Mouse (Mus musculus) right cerebral cortex, adult 18-20 months (tissue): Measurements from ENCODE around the gene Fat1.
"Not testable (repeated sequence)": the region's sequence is repeated elsewhere in the genome, so short reads cannot be mapped to it uniquely, and the experiment has no call there.

Experiments used
- DNase-seq: peaks from one replicate; pipeline ENCODE4 v3.0.0; 2022; ENCODE audit warnings: mixed read lengths

Gene Fat1

DNA sequence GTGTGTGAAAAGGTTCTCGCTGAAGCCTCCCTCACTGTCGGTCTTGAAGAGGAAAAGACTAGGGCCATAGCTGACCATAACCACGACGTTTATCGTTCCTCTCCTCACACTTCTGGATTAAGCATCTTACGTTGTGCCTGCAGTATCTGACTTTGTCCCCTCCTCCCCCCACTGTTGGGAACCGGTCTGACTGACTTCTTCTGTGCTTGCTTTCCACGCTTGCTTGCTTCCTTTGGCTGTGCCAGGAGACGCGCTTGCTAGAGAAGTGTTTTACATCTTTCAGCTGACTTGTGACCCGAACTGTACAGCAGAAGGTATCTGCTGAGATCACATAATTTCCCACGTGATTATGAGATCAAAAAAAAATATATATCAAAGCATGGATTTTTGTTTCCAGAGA is 76.5 kb downstream of the Fat1 start:
- no peak for DNase-seq

DNA sequence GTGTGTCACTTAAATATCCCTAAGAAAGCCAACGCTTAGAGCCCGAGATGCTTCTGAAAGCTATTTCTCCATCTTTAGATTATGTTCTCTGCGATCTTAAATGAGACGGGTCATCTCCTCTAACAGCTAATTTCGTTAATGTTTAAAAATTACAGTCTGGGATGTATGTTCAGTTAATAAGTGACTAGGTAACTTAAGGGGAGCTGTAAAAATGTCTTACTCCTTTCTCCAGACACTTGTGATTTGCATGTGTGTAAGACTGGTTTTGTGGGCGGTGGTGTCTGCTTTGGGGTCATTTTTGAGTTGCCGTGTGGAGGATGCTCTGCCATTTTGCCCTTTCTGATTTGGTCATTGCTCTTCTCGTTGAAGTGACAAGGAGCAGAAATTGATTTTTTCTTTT is 78.6 kb downstream of the Fat1 start:
- no peak for DNase-seq

DNA sequence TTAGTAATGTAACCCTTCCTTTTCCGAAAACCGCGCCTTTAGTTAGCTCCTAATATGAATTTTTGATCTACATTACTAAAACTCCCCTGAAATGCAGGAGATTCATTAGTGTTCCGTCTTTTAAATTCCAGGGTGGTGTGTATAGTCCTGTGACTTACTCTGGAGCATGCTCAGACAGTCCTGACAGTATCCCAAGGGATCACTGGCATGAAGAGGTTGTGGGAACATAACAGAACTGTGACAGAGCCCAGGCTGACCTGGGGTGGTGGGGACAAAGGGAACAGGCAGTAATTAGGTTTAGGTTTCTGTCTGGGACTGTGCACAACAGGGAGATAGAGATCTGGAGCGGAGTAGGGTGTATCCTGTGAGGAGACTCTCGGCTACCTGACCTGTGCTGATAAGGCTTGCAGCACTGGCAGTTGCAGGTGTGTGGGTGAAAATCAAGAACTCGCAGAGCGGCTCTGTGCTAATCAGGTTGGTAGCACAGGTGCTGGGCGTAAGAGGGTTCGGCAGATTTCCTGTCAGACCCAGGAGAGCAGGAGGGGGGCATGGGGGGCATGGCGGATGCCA is 79.3 kb downstream of the Fat1 start:
- no peak for DNase-seq

DNA sequence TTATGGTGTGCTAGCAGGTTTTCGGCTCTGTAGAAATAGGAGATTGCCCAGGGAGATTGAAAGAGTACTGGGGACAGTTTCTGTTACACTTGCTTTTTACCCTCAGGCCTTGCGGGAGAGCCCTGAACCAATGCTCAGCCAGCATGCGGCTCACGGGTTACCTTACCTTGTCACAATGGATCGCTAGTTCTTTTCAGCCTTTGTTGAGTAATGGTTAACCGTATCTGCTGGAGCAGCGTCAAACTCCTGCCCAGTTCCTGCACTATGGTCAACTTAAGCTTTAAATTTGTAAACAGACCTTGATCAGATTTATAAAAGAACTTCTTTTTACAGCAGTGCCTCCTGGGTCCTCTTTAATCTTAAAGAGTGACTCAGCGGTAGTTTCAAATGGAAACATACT is 80.6 kb downstream of the Fat1 start:
- DNase-seq: no peak

DNA sequence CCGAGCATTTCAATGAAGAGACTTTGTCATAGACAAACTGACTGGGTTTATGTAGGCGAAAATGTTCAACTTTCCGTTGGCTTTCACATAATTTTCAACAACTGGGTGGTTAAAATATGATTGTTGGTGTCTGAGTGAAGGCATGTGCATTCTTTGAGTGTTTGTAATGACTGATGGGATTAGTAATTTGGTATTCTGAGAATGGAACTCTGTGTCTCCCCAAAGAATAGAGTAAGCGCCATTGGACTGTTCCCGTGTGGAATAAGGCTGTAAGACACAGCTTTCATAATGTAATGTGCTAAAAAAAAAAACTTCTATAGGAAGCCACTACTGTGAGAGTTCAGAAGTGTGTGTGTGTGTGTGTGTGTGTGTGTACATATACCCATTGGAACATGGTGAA is 84.0 kb downstream of the Fat1 start:
- no peak for DNase-seq

DNA sequence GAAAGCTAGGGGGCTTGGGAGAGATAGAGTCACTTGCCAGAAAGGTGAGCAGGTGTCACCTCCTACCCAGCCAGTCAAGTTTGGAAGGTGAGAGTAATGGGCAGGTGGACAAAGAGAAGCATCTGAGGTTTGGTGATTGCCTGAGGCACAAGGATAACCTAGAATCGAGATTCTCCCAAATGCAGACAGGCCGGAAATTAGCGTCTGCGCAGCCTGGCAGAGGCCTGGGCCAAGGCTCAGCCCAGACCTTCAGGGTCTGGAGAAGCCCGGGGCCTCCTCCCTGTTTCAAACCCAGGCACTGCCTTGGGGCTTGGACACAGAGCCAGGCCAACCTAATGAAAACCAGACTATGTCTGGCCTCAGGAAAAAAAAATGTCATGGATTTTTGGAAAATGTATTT is 85.9 kb downstream of the Fat1 start:
- no peak for DNase-seq

DNA sequence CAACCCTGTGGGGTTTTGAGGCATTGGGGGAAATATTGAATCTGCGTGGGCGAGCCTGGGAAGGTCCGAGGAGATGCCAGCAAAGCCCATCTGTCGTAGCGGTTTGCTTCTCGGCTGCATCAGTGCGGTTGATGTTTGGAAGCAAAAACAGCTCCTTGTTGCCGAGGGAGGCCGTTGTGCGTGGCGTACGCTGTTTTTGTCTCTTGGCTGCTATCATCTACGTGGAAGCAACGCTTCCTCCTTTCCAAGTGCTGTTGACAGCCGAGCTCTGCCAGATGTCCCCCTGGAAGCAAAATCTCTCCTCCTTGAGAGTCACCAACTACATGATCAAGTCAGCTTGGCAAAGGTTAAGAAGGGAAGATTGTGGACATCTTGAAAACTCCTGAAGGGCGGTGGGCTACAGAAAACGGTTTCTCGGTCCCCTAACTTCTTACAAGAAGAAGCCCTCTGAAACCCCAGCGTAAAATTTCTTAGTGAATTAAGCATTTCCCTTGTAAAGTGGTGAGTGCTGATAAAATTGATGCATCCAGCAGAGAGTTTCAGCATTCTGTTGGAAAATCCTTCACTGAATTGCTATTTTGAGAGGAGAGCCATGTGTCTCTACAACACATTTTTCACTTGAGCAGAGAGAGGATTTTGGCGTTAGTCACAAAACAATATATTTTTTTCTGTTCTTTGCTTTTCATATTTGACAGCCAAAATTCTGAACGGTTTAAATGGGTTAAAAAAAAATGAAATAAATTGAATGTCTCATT is 86.8 kb downstream of the Fat1 start:
- DNase-seq: peak; percentile 80

DNA sequence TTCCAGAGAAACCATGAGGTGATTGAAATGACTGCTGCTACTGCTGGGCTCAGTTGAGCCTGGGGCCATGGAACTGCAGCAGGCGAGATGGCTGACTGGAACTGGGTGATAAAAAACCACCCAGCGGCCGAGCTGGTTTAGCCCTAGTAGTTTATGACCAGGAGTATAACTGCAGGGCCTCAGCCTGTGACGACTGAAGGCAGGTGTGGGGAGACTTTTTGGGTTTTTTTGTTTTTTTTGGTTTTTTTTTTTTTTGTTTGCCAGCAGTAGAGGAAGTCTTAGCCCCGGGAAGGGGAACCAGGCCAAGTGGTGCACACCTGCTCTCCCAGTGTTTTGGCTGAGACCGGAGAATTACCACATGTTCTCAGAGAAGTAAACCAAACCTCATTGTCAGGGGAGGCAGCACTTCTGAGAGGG is 92.8 kb downstream of the Fat1 start:
- no peak for DNase-seq

DNA sequence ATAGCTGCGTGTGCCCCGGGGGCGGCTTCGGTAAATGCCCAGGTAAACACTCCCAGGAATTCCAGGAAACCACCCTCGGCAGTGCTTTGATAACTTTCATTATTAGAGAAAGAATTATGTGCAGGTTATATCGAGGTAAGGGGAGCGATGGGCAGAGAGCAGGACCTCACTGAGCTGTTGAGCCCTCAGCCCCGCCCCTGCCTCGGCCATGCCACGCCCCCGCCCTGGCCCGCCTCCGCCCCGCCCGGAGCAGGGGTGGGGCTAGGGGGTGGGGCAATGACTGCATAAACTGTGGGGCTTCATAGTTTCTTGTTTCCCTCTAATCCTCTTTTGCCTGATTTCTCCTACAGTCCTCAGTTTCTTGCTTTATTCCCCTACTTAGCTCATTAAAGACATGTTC is 103.1 kb downstream of the Fat1 start:
- DNase-seq: no peak

DNA sequence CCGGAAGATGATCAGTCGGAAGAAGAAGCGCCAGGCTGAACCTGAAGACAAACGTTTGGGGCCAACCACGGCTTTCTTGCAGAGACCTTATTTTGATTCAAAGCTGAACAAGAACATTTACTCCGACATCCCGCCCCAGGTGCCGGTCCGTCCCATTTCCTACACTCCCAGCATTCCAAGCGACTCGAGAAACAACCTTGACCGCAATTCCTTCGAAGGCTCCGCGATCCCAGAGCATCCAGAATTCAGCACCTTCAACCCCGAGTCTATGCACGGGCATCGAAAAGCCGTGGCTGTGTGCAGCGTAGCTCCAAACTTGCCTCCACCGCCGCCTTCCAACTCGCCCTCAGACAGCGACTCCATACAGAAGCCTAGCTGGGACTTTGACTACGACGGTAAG is 108.9 kb downstream of the Fat1 start:
- DNase-seq: no peak

DNA sequence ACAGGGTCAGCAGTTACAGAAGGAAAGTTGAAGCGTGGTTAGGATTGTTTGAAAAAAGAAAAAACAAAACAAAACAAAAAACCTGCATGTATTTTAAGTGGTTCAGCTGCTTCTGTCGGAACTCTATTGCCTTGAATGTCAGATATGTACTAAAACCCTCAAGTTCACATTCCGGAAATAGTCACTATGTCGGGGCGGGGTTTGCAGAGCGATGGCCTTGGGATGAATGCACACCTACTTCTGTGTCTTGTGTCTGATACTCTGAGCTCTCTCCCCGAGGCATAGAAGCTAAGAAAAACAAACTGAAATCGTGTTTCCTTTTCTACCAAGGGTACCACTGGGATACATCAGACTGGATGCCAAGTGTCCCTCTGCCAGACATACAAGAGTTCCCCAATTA is 115.2 kb downstream of the Fat1 start:
- DNase-seq: no peak

DNA sequence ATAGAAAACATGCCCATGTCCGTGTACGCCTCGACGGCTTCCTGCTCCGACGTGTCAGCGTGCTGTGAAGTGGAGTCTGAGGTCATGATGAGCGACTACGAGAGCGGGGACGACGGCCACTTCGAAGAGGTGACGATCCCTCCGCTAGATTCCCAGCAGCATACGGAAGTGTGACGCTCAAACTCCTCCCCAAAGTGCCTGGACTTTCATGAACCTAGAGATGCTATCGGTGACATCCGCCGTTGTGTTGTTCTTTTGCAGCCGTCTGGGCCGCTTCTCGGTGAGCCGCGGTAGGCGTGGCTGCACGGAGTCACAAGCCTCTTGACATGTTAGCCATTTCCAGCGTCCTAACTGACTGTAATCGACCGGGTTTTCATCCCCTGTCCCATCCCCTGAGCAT is 116.0 kb downstream of the Fat1 start:
- no peak for DNase-seq

DNA sequence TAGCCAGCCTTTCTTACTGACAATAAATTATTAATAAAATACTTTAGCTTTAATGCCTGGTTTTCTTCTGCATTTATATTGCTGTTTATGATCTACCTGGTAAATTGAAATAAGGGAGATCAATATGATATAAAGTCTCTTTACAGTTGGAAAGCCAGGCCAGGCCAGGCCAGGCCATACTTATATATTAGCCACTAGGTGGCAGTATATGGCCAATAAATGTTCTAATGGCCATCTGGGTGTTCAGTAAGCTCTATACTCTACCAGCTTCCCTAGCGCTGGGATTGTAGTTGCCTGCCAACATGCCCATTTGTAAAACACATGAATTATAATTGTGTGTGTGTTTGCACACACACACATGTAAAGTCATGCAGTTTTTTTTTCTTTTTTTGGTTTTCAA is 117.0 kb downstream of the Fat1 start:
- no peak for DNase-seq

DNA sequence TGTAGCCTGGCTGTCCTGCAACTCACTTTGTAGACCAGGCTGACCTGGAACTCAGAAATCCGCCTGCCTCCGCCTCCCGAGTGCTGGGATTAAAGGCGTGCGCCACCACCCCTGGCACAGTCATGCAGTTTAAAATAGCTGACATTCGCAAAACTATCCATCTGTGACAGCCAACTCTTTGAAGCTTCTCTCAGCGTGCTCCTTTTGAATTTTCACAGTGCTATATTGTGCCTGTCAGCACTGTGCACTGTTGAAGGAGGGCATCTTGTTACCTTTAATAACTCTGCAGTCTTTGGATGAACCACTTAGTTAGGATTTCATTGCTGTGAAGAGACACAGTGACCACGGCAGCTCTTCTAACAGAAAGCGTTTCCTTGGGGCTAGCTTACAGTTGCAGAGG is 117.4 kb downstream of the Fat1 start:
- DNase-seq: no peak

DNA sequence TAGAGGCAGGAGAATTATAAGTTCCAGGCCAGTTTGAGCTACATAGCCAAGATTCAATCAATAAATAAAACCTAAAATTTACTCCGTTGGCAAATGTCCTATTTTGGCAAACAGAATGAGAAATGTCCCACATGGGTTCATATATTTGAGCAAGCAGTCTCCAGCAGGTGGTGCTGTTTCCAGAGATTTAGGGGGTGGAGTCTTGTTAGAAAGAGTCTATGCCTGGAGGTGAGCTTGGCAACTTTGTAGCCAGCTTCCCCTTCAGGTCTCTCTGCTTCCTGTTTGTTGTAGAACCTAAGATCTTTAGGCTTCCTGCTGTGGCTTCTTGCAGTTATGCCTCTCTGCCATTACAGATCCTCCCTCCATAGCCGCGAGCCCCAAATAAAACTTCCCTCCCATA is 120.3 kb downstream of the Fat1 start:
- DNase-seq: no peak

DNA sequence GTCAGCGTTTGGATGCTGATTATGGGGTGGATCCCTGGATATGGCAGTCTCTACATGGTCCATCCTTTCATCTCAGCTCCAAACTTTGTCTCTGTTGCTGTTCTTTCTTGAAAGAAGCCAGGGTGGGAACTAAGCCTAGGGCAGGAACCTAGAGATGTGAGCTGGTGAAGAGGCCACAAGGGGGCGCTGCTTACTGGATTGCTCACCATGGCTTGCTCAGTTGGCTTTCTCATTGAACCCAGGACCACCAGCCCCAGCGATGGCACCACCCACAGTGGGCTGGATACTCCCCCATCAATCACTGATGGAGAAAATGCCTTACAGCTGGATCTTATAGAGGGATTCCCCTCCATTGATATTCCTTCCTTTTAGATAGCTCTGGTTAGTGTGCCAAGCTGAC is 121.6 kb downstream of the Fat1 start:
- no peak for DNase-seq

DNA sequence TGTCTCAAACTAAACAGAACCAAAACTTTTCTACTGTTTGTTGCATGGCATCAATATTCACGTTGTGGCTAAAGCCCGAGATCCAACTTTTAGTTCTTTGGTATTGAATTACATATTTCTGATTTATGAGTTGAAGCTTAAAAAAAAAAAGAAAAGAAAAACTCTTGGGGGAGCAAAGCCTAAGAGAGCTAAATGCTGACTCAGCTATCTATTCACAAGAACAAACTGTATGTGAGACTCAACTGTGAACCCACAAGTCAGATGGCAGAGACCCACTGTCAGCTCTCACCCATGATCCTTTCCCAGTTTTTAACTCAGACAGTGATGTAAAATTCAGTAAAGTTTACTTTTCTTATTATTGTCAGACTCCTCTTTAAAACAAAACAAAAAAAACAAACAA is 124.8 kb downstream of the Fat1 start:
- no peak for DNase-seq

DNA sequence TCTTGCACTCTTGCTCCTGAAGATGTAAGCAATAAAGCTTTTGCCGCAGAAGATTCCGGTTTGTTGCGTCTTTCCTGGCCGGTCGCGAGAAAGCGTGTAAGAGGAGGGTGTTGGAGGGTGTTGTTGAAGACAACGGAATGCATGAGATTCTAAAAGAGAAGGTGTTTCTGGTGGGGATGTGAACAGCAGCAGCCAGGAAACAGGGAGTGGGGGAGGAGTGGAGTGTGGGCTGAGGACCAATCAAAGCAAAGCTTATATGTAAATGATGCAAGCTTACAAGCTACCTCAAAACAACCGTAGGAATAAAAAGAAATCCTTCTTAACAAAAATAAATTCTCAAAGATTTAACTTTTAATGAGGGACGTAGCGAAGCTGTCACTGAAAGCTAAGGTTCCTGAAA is 127.1 kb downstream of the Fat1 start:
- DNase-seq: no peak

DNA sequence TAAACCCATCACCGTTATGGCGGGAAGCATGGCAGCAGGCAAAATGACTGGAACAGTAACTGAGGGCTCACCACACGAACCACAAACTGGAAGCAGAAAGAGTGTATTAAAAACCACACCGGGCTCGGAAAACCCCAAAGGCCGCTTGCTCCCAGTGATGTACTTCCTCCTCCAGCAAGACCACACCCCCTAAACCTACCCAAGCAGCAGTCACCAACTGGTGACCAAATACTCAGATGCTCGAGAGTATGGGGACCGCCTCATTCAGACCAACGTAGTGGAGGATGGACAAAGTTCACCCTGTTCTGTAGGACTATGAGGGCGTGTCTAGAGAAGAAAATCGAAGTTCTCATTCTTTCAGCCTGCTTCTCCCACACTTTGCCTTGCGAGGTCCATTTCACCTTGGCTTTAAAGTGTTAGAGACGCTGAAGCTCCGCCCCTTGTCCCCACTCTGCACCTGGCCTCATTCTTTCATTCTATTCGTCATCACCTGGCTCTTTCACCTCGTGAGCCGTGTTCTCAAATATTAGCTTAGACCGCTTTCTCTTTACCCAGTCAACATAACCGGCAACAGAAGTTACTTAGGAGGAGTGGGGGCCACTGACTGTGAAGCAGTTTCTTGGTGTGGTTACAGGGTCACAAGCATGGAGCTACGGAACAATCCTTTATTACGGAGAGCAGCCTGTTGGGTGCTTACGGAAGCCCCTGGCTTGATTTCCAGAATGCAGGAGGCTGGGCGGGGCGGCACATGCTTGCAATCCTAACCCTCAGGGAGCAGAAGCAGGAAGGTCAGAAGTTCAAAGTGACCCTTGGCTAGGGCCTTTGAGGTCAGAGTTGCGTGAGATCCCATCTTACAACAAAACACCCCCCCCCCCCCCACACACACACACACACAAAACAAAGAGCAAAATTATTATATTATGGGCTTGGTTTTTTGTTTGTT is 128.0 kb downstream of the Fat1 start:
- DNase-seq: no peak

DNA sequence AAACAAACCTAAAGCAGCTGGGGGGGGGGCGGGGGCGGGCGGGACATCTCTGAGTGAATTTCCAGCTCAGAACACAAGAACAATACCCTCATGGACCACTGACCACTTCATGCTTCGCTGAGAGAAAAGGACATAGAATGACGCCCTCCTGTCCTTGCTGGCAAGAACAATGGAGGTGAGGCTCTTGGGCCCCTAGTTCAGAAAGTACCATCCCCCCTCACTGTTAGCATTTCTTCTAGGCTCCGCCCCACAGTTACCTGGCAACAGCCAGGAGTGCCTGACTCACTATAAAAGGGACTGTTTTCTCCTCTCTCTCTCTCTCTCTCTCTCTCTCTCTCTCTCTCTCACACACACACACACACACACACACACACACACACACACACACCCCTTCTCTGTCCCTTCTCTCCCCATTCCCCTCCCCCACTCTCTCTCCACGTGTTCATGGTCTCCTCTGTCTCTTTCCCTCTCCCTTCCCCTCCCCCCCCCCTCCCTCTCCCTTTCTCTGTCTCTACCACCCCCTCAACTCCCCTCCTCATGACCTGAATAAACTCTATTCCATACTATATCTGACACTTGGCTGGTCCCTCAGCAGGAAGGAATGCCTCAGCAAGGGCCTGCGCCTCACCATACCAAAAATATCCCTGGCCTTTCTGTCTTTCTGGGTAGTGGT is 129.1 kb downstream of the Fat1 start:
- no peak for DNase-seq

DNA sequence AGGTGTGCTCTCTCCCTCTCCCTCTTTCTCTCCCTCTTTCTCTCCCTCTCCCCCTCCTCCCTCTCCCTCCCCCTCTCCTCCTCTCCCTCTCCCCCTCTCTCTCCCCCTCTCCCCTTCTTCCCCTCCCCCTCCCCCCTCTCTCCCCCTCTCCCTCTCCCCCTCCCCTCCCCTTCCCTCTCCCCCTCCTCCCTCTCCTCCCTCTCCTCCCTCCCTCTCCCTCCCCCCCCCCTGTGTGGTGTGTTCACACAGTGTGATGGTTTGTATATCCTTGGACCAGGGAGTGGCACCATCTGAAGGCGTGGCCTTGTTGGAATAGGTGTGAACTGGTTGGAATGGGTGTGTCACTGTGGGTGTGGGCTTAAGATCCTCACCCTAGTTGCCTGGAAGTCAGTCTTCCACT is 130.1 kb downstream of the Fat1 start:
- DNase-seq: not testable (repeated sequence)

DNA sequence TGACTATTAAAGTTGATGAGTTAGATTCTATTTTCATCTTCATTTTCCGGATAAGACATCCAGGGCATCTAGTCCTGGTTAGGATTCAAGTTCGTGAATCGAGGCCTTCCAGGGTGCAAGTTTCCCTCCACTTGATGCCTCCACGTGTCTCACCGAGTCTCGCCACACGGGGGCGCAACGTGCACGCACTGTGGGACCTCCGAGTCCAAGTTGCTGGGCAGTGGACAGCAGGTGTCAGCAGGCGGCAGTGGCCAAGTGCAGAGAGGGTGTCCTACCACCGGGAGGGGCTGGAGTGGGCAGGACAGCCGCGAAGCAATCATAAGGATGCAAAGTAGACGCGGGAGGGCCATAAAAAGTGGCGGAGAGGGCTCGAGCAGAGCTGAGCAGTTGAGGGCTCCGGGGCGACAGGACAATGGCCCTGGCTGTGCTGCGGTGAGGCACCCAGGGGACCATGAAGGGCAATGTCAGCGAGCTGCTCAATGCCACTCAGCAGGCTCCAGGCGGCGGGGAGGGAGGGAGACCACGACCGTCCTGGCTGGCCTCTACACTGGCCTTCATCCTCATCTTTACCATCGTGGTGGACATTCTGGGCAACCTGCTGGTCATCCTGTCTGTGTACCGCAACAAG is 133.6 kb downstream of the Fat1 start, which contains the start of gene Mtnr1a:
TSS of gene Mtnr1a (plus strand) at position 379 of the 628 bp plus-strand sequence.
- DNase-seq: peak; percentile 83

DNA sequence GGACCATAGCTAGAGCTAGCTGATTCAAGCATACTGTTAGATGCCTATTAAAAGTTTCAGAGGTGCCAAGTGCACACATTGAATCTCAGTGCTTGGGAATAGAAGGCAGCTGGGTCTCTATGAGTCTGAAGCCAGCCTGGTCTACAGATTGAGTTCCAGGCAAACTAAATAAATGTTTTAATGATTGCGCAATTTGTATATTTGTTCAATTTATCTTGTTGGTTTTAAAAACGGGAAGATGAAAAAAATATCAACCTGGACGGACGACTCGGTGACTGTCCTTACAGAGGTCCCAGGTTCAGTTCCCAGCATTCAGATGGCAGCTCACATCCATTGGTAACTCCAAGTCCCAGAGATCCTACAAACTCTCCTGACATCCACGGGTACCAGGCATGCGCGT is 135.7 kb downstream of the Fat1 start:
- DNase-seq: no peak
